Mouse (Mus musculus) CH12.LX (cell line): ENCODE data around the gene Mcts2. TPM values are rescaled to one million over a fixed set of nuclear protein-coding genes. Genes with fewer than 3 reads are reported as not detected.

ENCODE experiments used
- DNase-seq: peaks from one replicate; pipeline ENCODE4 v3.0.0-alpha.2; 2013; ENCODE audit errors: extremely low read depth
- H3K27ac ChIP-seq: 2 replicates; pipeline ENCODE4 v1.5.1; 2012; ENCODE audit warnings: low read depth, mild to moderate bottlenecking, control low read depth, moderate library complexity; ENCODE audit not compliant: insufficient read depth
- H3K27me3 ChIP-seq: replicated peaks from 2 replicates; pipeline ENCODE3; 2012; ENCODE audit warnings: inconsistent platforms
- H3K36me3 ChIP-seq, 2 experiments: replicated peaks in 1 of 2; 2 replicates each; pipeline versions ENCODE3 to v1.6.1; 2012; ENCODE audit warnings: inconsistent platforms in 1 of 2, low read length in 1 of 2, mild to moderate bottlenecking in 1 of 2, mixed read lengths in 1 of 2, moderate library complexity in 1 of 2; ENCODE audit not compliant: control insufficient read depth in 1 of 2, insufficient read depth in 1 of 2
- H3K4me1 ChIP-seq, 2 experiments: 2 replicates each; pipeline ENCODE4 v1.6.1; 2012; ENCODE audit warnings: inconsistent platforms in 1 of 2, moderate library complexity in 1 of 2; ENCODE audit not compliant: insufficient read depth in 2 of 2, control insufficient read depth in 1 of 2
- H3K4me2 ChIP-seq: 2 replicates; pipeline ENCODE4 v1.6.1; 2012; ENCODE audit warnings: low read depth, mild to moderate bottlenecking, control low read depth; ENCODE audit not compliant: poor library complexity, insufficient read depth, severe bottlenecking
- H3K4me3 ChIP-seq, 3 experiments: fragments of 150-350 bp in 1 of 3; sonication (generic) in 1 of 3; replicated peaks in 1 of 3; 2 replicates each; pipeline versions ENCODE3 to v1.5.1; 2011 to 2012; ENCODE audit warnings: low read depth in 2 of 3, low read length in 2 of 3, mild to moderate bottlenecking in 2 of 3, moderate library complexity in 2 of 3, control low read depth in 1 of 3, improper control_type of control experiment in 1 of 3, inconsistent platforms in 1 of 3, mixed read lengths in 1 of 3; ENCODE audit not compliant: poor library complexity in 1 of 3
- H3K79me2 ChIP-seq: replicated peaks from 2 replicates; pipeline ENCODE4 v1.6.1; 2012; ENCODE audit warnings: mild to moderate bottlenecking, moderate library complexity; ENCODE audit not compliant: control insufficient read depth, poor library complexity, insufficient read depth, severe bottlenecking; ENCODE audit errors: extremely low read depth
- H3K9ac ChIP-seq: 2 replicates; pipeline ENCODE4 v1.6.1; 2012; ENCODE audit warnings: low read depth, mild to moderate bottlenecking, control low read depth, moderate library complexity; ENCODE audit not compliant: insufficient read depth
- H3K9me3 ChIP-seq: replicated peaks from 2 replicates; pipeline ENCODE3; 2012; ENCODE audit warnings: low read length, inconsistent platforms, mixed read lengths
- BHLHE40 ChIP-seq: IDR thresholded peaks from 2 replicates; pipeline ENCODE4 v1.6.1; 2011; ENCODE audit warnings: mild to moderate bottlenecking, low read depth, low read length, improper control_type of control experiment
- CHD2 ChIP-seq: IDR thresholded peaks from 2 replicates; pipeline ENCODE4 v1.6.1; 2011; ENCODE audit warnings: low read length, improper control_type of control experiment
- ETS1 ChIP-seq: conservative IDR thresholded peaks from 2 replicates; pipeline ENCODE4 v1.6.1; 2012; ENCODE audit warnings: low read depth, mild to moderate bottlenecking, inconsistent platforms, low read length, improper control_type of control experiment, moderate library complexity
- GABPA ChIP-seq: IDR thresholded peaks from 2 replicates; pipeline ENCODE4 v1.6.1; 2012; ENCODE audit warnings: low read depth, low read length, improper control_type of control experiment, inconsistent platforms; ENCODE audit not compliant: insufficient replicate concordance
- IRF4 ChIP-seq: IDR thresholded peaks from 2 replicates; pipeline ENCODE4 v1.6.1; 2014; ENCODE audit warnings: low read depth, mild to moderate bottlenecking, inconsistent platforms, low read length, improper control_type of control experiment
- JUN ChIP-seq: IDR thresholded peaks from 2 replicates; pipeline ENCODE4 v1.6.1; 2011; ENCODE audit warnings: low read depth, mild to moderate bottlenecking, low read length, improper control_type of control experiment, moderate library complexity; ENCODE audit not compliant: insufficient read depth
- JUND ChIP-seq: conservative IDR thresholded peaks from 2 replicates; pipeline ENCODE4 v1.6.1; 2011; ENCODE audit warnings: low read depth, low read length, improper control_type of control experiment
- KAT2A ChIP-seq: IDR thresholded peaks from 2 replicates; pipeline ENCODE4 v1.6.1; 2012; ENCODE audit warnings: low read length, improper control_type of control experiment, inconsistent platforms; ENCODE audit not compliant: insufficient replicate concordance
- MAFK ChIP-seq: IDR thresholded peaks from 2 replicates; pipeline ENCODE4 v1.6.1; 2011; ENCODE audit warnings: low read length, improper control_type of control experiment; ENCODE audit not compliant: insufficient replicate concordance
- MAX ChIP-seq: IDR thresholded peaks from 2 replicates; pipeline ENCODE4 v1.6.1; 2011; ENCODE audit warnings: low read length, improper control_type of control experiment
- MAZ ChIP-seq: IDR thresholded peaks from 2 replicates; pipeline ENCODE4 v1.6.1; 2012; ENCODE audit warnings: low read depth, mild to moderate bottlenecking, inconsistent platforms, low read length, improper control_type of control experiment, moderate library complexity
- MEF2A ChIP-seq: IDR thresholded peaks from 2 replicates; pipeline ENCODE4 v1.6.1; 2014; ENCODE audit warnings: low read depth, mild to moderate bottlenecking, inconsistent platforms, low read length, improper control_type of control experiment, borderline replicate concordance
- MXI1 ChIP-seq: IDR thresholded peaks from 2 replicates; pipeline ENCODE4 v1.6.1; 2011; ENCODE audit warnings: mild to moderate bottlenecking, low read depth, low read length, improper control_type of control experiment
- NRF1 ChIP-seq: IDR thresholded peaks from 2 replicates; pipeline ENCODE4 v1.6.1; 2014; ENCODE audit warnings: low read depth, mild to moderate bottlenecking, inconsistent platforms, low read length, improper control_type of control experiment, moderate library complexity
- POLR2A ChIP-seq: IDR thresholded peaks from 2 replicates; pipeline ENCODE4 v1.6.1; 2011; ENCODE audit warnings: low read depth, mild to moderate bottlenecking, improper control_type of control experiment, low read length
- POLR2AphosphoS2 ChIP-seq: IDR thresholded peaks from 2 replicates; pipeline ENCODE4 v1.6.1; 2011; ENCODE audit warnings: low read depth, low read length, improper control_type of control experiment
- RAD21 ChIP-seq: IDR thresholded peaks from 2 replicates; pipeline ENCODE4 v1.6.1; 2011; ENCODE audit warnings: low read depth, mild to moderate bottlenecking, low read length, improper control_type of control experiment, moderate library complexity
- SIN3A ChIP-seq: IDR thresholded peaks from 2 replicates; pipeline ENCODE4 v1.6.1; 2012; ENCODE audit warnings: low read length, improper control_type of control experiment, inconsistent platforms
- SMC3 ChIP-seq: IDR thresholded peaks from 2 replicates; pipeline ENCODE4 v1.6.1; 2011; ENCODE audit warnings: low read depth, low read length, improper control_type of control experiment
- TBP ChIP-seq: conservative IDR thresholded peaks from 2 replicates; pipeline ENCODE4 v1.6.1; 2011; ENCODE audit warnings: low read depth, low read length, improper control_type of control experiment
- USF2 ChIP-seq: conservative IDR thresholded peaks from 2 replicates; pipeline ENCODE4 v1.6.1; 2011; ENCODE audit warnings: low read depth, low read length, improper control_type of control experiment
- ZC3H11A ChIP-seq: IDR thresholded peaks from 2 replicates; pipeline ENCODE4 v1.6.1; 2012; ENCODE audit warnings: low read depth, mild to moderate bottlenecking, inconsistent platforms, low read length, improper control_type of control experiment
- ZKSCAN1 ChIP-seq: IDR thresholded peaks from 2 replicates; pipeline ENCODE4 v1.6.1; 2012; ENCODE audit warnings: low read depth, inconsistent platforms, low read length, improper control_type of control experiment, borderline replicate concordance
- ZMIZ1 ChIP-seq: IDR thresholded peaks from 2 replicates; pipeline ENCODE4 v1.6.1; 2012; ENCODE audit warnings: low read depth, mild to moderate bottlenecking, inconsistent platforms, low read length, improper control_type of control experiment
- ZNF384 ChIP-seq: IDR thresholded peaks from 2 replicates; pipeline ENCODE4 v1.6.1; 2012; ENCODE audit warnings: low read depth, low read length, improper control_type of control experiment, inconsistent platforms
- dilution Hi-C: fragments of 300-500 bp; cut with MboI; formaldehyde crosslinking; loops from 2 replicates; pipeline ENCODE4 v1.14.3; 2020; ENCODE audit warnings: low sequenced_read_pairs; ENCODE audit not compliant: extremely low pct_unique_long_range_greater_than_20kb, extremely low pct_ligation_motif_present
- in situ Hi-C: fragments of 300-500 bp; cut with MboI; formaldehyde crosslinking; loops from 3 replicates; pipeline ENCODE4 v1.14.3; 2019; ENCODE audit warnings: low sequenced_read_pairs, low pct_ligation_motif_present, low pct_unique_long_range_greater_than_20kb, mixed read lengths
- polyA plus RNA-seq: library from polyadenylated mRNA; unstranded; fragments of >175 nt; gene quantifications from 2 replicates; pipeline ENCODE4 v1.2.1, GENCODE M21; 2012; ENCODE audit warnings: low read depth; ENCODE audit not compliant: insufficient read length
- total RNA-seq, 2 experiments: library from RNA; depleted of rRNA; stranded (reverse); fragments of 300-350 nt in 1 of 2; fragments of >200 nt in 1 of 2; gene quantifications; 2 replicates each; pipeline ENCODE4 v1.2.3; 2012 to 2014

Mcts2 gene
- total and polyA plus RNA-seq, 3 experiments, result 1.5 to 3.3 (median 3.2) TPM

DNA sequence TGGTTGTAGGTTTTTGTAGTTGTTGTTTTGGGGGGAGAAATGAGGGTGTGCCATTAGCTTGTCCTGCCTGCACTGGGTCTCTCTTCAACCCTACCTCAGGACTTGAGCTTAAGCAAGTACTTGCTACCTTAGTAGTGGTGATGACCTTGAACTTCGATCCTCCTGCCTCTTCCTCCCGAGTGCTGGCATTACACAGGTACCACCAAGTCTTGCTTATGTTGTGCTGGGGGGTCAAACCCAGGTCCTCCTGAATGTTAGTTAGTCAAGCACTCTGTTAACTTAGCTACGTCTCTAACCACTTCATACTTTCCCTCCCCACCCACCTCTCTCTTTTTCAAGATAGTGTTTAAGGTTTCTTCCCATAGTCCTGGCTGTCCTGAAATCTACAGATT lies 37.5 kb downstream of the Mcts2 start:
- H3K4me2 ChIP-seq, result no peak overlapping the region; the same call in 1 of the 2 replicates
- dilution Hi-C loops, result no loop called here

DNA sequence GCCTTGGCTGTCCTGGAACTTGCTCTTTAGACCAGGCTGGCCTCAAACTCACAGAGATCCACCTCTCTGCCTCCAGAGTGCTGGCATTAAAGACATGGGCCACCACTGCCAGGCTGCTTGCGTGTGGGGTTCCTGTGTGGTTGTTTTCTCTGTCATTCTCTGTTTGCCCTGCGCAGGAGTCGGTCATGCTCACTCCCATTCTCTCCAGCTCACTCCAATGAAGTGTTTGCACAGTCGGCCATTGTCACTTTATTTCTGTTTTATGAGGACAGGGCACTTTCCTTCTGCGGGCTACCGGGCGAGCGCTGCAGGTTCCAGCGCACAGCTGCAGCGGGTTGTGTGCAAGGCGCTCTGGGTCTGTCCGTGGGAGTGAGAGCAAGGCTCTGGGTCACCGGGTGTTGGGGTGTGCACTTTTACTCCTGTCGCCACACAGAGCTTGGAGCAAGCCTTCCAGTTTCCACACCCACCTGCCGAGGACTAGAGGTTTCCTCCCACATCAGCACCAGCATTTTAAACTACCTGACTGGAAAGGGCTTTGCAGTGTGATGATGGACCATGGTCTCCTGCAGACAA lies 38.4 kb downstream of the Mcts2 start:
- no peaks in the 10 kb centered on the region for H3K9me3 ChIP-seq
- no peak overlapping the region for H3K27ac ChIP-seq
- H3K4me3 ChIP-seq, result no peak overlapping the region
- DNase-seq, result no peak
- peaks cover 4 to 15% of the 10 kb centered on the region in 2 experiments; a peak in 3 of 4 replicates for H3K4me1 ChIP-seq
- H3K9ac ChIP-seq, result no peak overlapping the region
- TF ChIP-seq ZMIZ1 (no peak), MAX (no peak), MXI1 (no peak), CHD2 (no peak), IRF4 (no peak)
- dilution Hi-C loops, result no loop called here
- no peaks in the 10 kb centered on the region for H3K36me3 ChIP-seq
- H3K79me2 ChIP-seq, result no peaks in the 10 kb centered on the region
- H3K27me3 ChIP-seq, result peaks cover 6% of the 10 kb centered on the region
- H3K4me2 ChIP-seq, result no peak overlapping the region
- in situ Hi-C loops, result no loop called here

More for the DNA sequence above, 37.5 kb downstream of the Mcts2 start:
- Histone ChIP-seq H3K27ac (no peak overlapping the region), H3K4me1 (peaks cover 0 to 7% of the 10 kb centered on the region in 2 experiments; a peak in 3 of 4 replicates), H3K36me3 (no peaks in the 10 kb centered on the region), H3K27me3 (peaks cover 6% of the 10 kb centered on the region), H3K9ac (no peak overlapping the region), H3K4me3 (no peak overlapping the region), H3K79me2 (no peaks in the 10 kb centered on the region), H3K9me3 (no peaks in the 10 kb centered on the region)
- DNase-seq, result no peak
- no peak for TF ChIP-seq ETS1
- no peak for TF ChIP-seq GABPA
- TF ChIP-seq SIN3A, result no peak
- TF ChIP-seq ZC3H11A, result no peak
- no peak for TF ChIP-seq ZMIZ1
- TF ChIP-seq SMC3, result no peak
- no peak for TF ChIP-seq POLR2A
- no peak for TF ChIP-seq MEF2A
- TF ChIP-seq USF2, result no peak
- no peak for TF ChIP-seq JUN
- no peak for TF ChIP-seq NRF1
- in situ Hi-C loops, result no loop called here

DNA sequence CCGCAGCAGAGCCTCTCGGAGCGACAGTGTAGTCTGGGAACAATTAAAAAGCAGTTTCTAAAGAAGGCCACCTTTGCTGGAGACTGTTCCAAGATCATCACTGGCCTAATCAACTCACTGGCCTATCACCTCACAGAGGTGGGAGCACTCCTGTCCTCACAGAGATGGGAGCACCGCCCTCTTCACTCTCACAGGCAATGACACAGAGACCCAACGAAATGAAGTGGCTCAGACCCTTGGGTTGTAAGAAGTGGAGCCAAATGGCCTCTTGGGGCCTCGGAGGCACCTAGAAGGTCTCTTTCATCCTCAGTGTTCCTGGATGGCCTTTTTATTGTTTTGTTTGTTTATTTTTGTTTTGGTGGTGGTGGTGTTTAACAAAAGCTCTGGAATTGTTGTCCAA lies 39.4 kb downstream of the Mcts2 start:
- Histone ChIP-seq H3K4me3 (no peak overlapping the region), H3K79me2 (no peaks in the 10 kb centered on the region), H3K9ac (no peak overlapping the region), H3K4me2 (no peak overlapping the region), H3K27me3 (peaks cover 9% of the 10 kb centered on the region), H3K9me3 (no peaks in the 10 kb centered on the region), H3K4me1 (peaks cover 4 to 19% of the 10 kb centered on the region in 2 experiments), H3K27ac (no peak overlapping the region), H3K36me3 (no peaks in the 10 kb centered on the region)
- no peak for TF ChIP-seq MAX
- TF ChIP-seq ZMIZ1, result no peak
- TF ChIP-seq ZC3H11A, result no peak
- TF ChIP-seq MAFK, result no peak
- TF ChIP-seq MAZ, result no peak
- no peak for TF ChIP-seq CHD2
- no peak for TF ChIP-seq SIN3A
- TF ChIP-seq ZKSCAN1, result no peak
- no peak for TF ChIP-seq MXI1
- no peak for TF ChIP-seq RAD21
- no peak for TF ChIP-seq TBP
- TF ChIP-seq ZNF384, result no peak
- no peak for TF ChIP-seq GABPA
- no peak for TF ChIP-seq BHLHE40
- no peak for TF ChIP-seq POLR2AphosphoS2
- no peak for TF ChIP-seq USF2
- TF ChIP-seq KAT2A, result no peak
- no peak for TF ChIP-seq JUND
- TF ChIP-seq JUN, result no peak
- in situ Hi-C loops (no loop called here), dilution Hi-C loops (no loop called here)
- no peak for DNase-seq
